Mouse (Mus musculus) midbrain, embryonic 14.5 days (tissue): Measurements from ENCODE around the gene Camta1. TPM values are rescaled to one million over a fixed set of nuclear protein-coding genes. Genes with fewer than 3 reads are reported as not detected.

Source experiments
- ATAC-seq: fragments of 200-750 bp; cut with Nextera tagmentation; 2 replicates; pipeline ENCODE4 v1.8.0; 2017; ENCODE audit warnings: moderate number of reproducible peaks, moderate library complexity; ENCODE audit not compliant: low FRiP score, low TSS enrichment
- DNase-seq: peaks from one replicate; pipeline ENCODE4 v3.0.0-alpha.2; 2015
- H3K27ac ChIP-seq: fragments of 300-500 bp; sonication (generic); replicated peaks from 2 replicates; pipeline ENCODE4 v1.5.1; 2014; ENCODE audit warnings: mild to moderate bottlenecking, low read depth, low read length, moderate library complexity
- H3K27me3 ChIP-seq: fragments of 300-500 bp; sonication (generic); 2 replicates; pipeline ENCODE4 v1.6.1; 2014; ENCODE audit warnings: low read length, control low read depth, mixed read lengths; ENCODE audit not compliant: control insufficient read depth, insufficient read depth
- H3K36me3 ChIP-seq: fragments of 300-500 bp; sonication (generic); 2 replicates; pipeline ENCODE4 v1.6.1; 2014; ENCODE audit warnings: low read length, control low read depth; ENCODE audit not compliant: control insufficient read depth, insufficient read depth
- H3K4me1 ChIP-seq: fragments of 300-500 bp; sonication (generic); 2 replicates; pipeline ENCODE4 v1.6.1; 2014; ENCODE audit warnings: mild to moderate bottlenecking, antibody characterized with exemption, low read length, control low read depth; ENCODE audit not compliant: control insufficient read depth, insufficient read depth
- H3K4me2 ChIP-seq: fragments of 300-500 bp; sonication (generic); 2 replicates; pipeline ENCODE4 v1.6.1; 2014; ENCODE audit warnings: mild to moderate bottlenecking, low read length, moderate library complexity
- H3K4me3 ChIP-seq: fragments of 300-500 bp; sonication (generic); replicated peaks from 2 replicates; pipeline ENCODE4 v1.5.1; 2014; ENCODE audit warnings: low read depth, low read length
- H3K9ac ChIP-seq: fragments of 300-500 bp; sonication (generic); replicated peaks from 2 replicates; pipeline ENCODE4 v1.6.1; 2014; ENCODE audit warnings: mild to moderate bottlenecking, low read length, moderate library complexity
- H3K9me3 ChIP-seq: fragments of 300-500 bp; sonication (generic); 2 replicates; pipeline ENCODE4 v1.6.1; 2016; ENCODE audit warnings: low read length, control low read depth, mixed read lengths; ENCODE audit not compliant: control insufficient read depth
- WGBS: fragments of 180-500 bp; shearing (Covaris S2); extraction: QIAGEN DNeasy Blood & Tissue Kit; methylation state at CpG from one replicate; pipeline ENCODE4 v1.1.7; 2014; 5-methylcytosine and 5-hydroxymethylcytosine counted together
- polyA plus RNA-seq: library from polyadenylated mRNA; unstranded; fragments of >200 nt; fragmentation: Nextera tagmentation; extraction: Ambion mirVana; gene quantifications from 2 replicates; pipeline ENCODE4 v1.2.1, GENCODE M21; 2014

The Camta1 gene
- polyA plus RNA-seq, 1 experiment from 2014 or later, result 157 TPM

DNA sequence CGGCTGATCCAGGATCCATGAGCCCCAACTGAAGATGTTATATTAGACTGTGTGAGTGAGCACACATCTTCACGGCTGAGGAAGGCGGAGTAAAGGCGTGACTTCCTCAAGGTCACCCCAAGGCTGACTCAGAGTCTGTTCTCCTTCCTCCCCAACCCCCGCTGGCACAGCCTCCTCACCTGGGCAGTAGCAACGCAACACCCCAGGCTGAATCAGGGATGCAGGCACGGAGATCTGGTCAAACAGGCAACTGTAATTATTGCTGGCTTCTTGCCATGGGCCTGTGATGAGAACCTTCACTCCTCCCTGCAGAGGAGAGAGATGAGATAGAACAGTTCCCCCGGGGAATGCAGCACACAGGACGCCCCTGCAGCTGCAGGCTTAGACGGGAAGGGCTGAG is 723.5 kb downstream of the Camta1 start:
- WGBS, result 28% methylated on average over 10 of the region's 10 CpGs
- Histone ChIP-seq H3K27ac (peak overlapping the region; percentile 97), H3K9ac (no peak overlapping the region; the same call in 1 of the 2 replicates), H3K36me3 (no peaks in the 10 kb centered on the region), H3K27me3 (no peaks in the 10 kb centered on the region), H3K4me1 (peaks cover 40% of the 10 kb centered on the region), H3K4me2 (peak overlapping the region; percentile 60), H3K9me3 (no peaks in the 10 kb centered on the region), H3K4me3 (no peak overlapping the region)
- DNase-seq (peak; percentile 66), ATAC-seq (no peak)

DNA sequence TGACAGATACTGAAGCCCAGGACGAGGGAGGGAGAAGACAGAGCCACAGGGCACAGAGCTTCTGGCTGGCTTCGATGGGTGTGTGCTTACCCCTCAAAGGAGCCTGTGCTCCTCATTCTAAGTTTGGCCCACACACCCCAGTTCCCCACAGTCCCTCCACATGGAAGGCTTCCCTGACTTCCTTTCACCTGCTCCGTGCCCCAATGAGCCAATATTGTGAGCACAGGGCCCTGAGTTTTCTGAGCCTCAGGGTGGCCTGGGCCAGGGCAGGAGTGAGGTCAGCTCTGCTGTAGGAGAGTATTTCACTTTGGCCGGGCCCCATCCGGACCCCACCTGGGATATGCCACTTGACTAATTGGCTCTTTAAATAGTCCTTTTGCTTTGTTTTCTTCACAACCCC is 724.0 kb downstream of the Camta1 start:
- ATAC-seq (no peak), DNase-seq (no peak)
- Histone ChIP-seq H3K4me2 (peak overlapping the region; percentile 60), H3K36me3 (no peaks in the 10 kb centered on the region), H3K4me1 (peaks cover 40% of the 10 kb centered on the region), H3K4me3 (no peak overlapping the region), H3K9ac (peak overlapping the region; percentile 21; the same call in 1 of the 2 replicates), H3K27ac (peak overlapping the region; percentile 97), H3K9me3 (no peaks in the 10 kb centered on the region), H3K27me3 (no peaks in the 10 kb centered on the region)
- WGBS, result 45% methylated on average over 5 of the region's 5 CpGs

GRCm38 (mm10) chr4:151135491-151135890 is 726.2 kb downstream of the Camta1 start:
- Histone ChIP-seq H3K4me3 (no peak overlapping the region), H3K27ac (no peak overlapping the region), H3K27me3 (no peaks in the 10 kb centered on the region), H3K4me1 (peaks cover 37% of the 10 kb centered on the region), H3K9ac (no peak overlapping the region), H3K36me3 (no peaks in the 10 kb centered on the region), H3K4me2 (no peak overlapping the region), H3K9me3 (no peaks in the 10 kb centered on the region)
- DNase-seq (no peak), ATAC-seq (no peak)
- WGBS, result 91% methylated on average over 8 of the region's 8 CpGs

DNA sequence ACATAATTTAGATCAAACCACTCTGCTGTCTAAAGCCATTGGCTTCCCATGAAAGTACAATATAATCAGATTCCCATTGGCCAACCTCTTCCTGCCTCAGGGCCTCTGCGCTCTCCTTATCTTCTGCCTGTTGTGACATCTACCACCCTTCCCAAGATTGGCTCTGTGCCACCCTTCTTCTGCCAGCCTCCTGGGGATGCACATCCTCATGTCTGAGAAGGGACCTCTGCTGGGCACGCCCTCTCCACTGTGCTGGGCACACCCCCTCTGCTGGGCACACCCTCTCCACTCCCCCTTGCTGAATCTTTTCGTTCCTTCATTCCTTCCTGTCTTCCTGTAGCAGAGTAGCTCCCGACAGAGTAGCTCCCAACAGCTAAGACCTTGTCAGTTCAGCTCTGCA is 727.9 kb downstream of the Camta1 start:
- Histone ChIP-seq H3K27ac (no peak overlapping the region), H3K4me2 (no peak overlapping the region), H3K4me3 (no peak overlapping the region), H3K9ac (no peak overlapping the region), H3K36me3 (no peaks in the 10 kb centered on the region), H3K4me1 (peaks cover 33% of the 10 kb centered on the region), H3K9me3 (no peaks in the 10 kb centered on the region), H3K27me3 (no peaks in the 10 kb centered on the region)
- WGBS, result 71% methylated on average over 4 of the region's 4 CpGs
- ATAC-seq (no peak), DNase-seq (no peak)

DNA sequence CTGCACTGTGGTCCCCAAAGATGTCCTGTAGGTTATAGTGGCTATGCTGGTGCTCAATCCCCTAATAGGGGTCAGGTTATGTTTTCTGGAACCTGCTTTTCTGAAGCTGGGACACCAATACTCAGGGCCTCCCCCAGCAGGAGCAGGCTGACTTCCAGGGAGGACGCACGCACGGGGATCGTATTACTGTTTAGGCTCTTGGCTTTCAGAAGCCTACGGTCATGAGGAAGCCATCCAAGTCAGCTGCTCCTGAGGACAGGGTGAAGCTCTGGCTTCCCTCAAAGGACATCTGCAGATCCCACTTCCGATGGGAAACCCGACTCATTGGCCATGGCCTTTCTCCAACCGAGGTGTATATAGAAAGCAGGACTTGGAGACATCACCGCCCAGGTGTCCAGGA is 729.2 kb downstream of the Camta1 start:
- 89% methylated on average over 9 of the region's 9 CpGs for WGBS
- Histone ChIP-seq H3K27ac (no peak overlapping the region), H3K4me1 (peaks cover 27% of the 10 kb centered on the region), H3K9me3 (no peaks in the 10 kb centered on the region), H3K9ac (no peak overlapping the region), H3K36me3 (no peaks in the 10 kb centered on the region), H3K4me2 (no peak overlapping the region), H3K27me3 (no peaks in the 10 kb centered on the region), H3K4me3 (no peak overlapping the region)
- DNase-seq (no peak), ATAC-seq (no peak)

DNA sequence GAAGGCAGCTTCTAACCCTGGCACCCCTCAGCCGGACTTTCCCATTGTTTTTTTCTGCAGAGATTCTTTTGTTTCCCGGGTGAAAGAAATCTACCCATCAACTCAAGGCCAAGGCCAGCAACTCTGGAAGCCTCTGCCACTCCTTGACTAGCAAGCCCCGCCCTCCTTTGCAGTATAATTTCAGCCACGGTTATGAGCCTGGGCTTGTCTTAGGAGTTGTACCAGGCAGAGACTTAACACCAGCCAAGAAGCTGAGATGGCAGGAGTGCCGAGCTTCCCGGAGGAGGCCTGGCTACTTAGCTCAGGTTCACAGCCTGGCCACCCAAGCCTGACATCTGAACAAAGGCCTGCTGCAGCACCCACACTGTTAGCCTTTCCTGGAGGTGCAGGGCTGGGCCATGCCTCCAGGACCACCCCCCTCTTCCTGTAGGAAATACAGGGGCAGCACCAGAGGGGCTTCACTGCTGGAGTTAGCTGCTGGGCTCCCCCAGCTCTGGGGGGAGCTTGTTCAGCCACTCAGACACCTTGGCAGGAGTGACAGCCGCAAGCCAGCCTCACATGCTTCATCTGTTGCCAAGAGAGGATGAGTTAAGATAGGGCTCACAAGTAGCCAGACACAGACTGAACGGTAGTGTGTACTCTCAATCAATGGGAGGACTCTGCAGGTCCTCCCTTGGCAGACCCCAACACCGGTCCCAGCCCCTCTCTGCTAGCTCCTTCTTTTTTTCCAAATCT is 730.8 kb downstream of the Camta1 start:
- 50% methylated on average over 9 of the region's 9 CpGs for WGBS
- peaks cover 4% of the 10 kb centered on the region; the same call in 1 of the 2 replicates for H3K36me3 ChIP-seq
- no peak for ATAC-seq
- DNase-seq, result no peak
- no peak overlapping the region for H3K4me3 ChIP-seq
- H3K27me3 ChIP-seq, result no peaks in the 10 kb centered on the region
- H3K9ac ChIP-seq, result no peak overlapping the region; the same call in 1 of the 2 replicates
- peak overlapping the region; percentile 100 for H3K27ac ChIP-seq
- peaks cover 41% of the 10 kb centered on the region for H3K4me1 ChIP-seq
- H3K9me3 ChIP-seq, result no peaks in the 10 kb centered on the region
- no peak overlapping the region for H3K4me2 ChIP-seq

DNA sequence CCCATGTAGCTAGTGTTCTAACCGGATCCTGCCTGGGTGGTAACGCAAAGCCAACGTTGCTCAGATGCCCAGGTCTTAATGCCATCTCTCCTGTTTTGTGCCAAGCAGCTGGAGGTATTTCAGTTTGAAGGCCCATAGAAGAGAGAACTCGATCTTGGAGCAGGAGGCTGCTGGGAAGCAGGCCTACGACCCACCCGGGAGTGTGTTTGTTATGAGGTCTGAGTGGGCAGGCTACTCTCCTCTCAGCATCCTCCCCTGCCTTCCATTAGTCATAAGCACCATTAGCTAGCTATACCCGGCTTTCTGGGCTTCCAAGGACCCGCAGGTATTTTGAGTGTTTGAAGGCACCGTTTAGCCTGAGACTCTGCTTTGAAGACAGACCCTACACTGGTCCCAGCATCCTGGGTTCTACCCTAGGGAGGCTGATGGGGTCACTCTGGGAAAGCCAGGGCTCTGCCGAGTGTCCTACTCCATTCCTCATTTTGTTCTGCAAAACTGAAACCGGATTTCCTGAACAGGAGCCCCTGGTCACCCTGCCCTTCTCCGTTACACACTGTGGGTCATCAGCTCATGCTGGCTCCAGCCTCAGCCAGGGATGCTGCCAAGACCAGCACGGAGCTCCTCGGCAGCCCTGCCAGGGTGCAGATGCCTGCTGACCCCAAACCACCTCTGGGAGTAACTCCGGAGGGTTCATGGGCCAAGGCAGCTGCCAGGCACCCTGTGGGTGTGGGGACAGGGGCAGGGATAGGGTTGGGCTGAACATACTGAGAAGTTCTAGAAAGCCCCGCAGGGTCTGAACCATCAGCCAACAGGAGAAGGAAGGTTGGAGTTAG is 731.7 kb downstream of the Camta1 start:
- Histone ChIP-seq H3K9me3 (no peaks in the 10 kb centered on the region), H3K36me3 (peaks cover 4% of the 10 kb centered on the region; the same call in 1 of the 2 replicates), H3K4me2 (peak overlapping the region; percentile 88), H3K27ac (peak overlapping the region; percentile 100), H3K9ac (peak overlapping the region; percentile 99), H3K27me3 (no peaks in the 10 kb centered on the region), H3K4me3 (peak overlapping the region; percentile 50), H3K4me1 (peaks cover 46% of the 10 kb centered on the region)
- 62% methylated on average over 16 of the region's 16 CpGs for WGBS
- no peak for ATAC-seq
- DNase-seq, result no peak

DNA sequence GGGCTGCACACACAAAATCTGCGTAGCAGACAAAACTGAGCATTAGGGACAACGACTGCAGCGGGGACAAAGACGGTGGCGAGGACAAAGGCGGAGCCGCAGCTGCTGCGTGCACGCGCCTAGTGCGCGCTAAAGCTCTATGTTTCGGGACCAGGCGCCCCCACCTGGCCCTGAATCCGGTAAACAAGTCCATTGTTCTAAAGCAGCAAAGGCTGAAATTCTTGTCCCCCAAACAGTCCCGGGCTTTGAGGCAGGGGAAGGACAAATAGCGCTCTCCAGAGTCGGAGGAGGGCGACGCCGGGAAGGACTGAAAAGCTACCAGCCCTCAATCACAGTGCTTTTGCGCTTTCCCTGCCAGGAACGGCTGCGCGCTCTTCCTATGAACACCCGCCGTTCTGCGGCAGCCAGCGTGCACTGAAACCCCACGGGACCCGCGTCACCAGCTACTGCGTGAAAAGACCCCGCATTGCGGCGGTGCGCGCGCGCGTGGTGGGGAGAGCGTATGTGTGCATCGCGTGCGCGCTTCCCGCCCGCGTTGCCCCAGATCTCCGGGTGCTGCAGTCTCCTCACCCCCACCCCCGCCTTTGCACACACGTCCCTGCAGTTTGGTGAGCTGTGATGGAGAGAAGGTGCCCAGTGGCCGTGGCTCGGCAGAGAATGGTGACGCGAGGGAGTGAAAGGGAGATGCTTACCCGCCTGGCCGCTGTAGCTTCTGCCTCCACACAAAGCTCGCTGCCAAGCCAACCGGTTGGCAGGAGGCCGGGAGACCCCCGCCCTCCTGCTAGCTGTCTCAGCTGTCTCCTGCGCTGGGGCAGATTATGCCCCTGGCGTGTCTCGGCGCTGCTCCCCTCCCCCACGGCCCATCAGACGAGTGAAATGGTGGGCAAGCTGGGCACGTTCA is 732.8 kb downstream of the Camta1 start:
- Histone ChIP-seq H3K4me1 (peaks cover 46% of the 10 kb centered on the region), H3K4me3 (peak overlapping the region; percentile 50), H3K9me3 (no peaks in the 10 kb centered on the region), H3K27ac (peak overlapping the region; percentile 100), H3K36me3 (peaks cover 11% of the 10 kb centered on the region; the same call in 1 of the 2 replicates), H3K27me3 (no peaks in the 10 kb centered on the region), H3K4me2 (peak overlapping the region; percentile 88), H3K9ac (peak overlapping the region; percentile 99)
- WGBS, result under 1% methylated on average over 69 of the region's 69 CpGs
- ATAC-seq (peak; percentile 82), DNase-seq (peak; percentile 98)
